24 mouse cellular contexts compared by ENCODE assay signal in the genomic region with DNA sequence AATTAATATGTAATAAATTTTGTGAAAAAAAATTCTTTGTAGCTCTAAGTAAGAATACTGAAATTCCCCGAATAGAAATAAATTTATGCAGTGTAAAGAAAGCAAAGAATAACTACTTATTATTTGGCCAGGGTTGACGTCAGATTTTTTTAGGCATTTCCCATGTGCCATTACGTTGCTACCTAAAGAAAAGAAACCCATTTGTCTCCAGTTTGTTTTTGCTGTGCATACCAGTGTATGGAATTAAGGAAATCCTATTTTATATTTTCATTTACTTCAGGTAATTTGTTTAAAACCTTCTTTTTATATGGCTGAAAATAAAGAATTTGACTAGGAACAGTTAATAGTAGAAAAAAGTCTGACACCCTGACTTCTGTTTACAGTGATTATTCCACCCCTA.
DNase-seq lines count a peak whose midpoint lies in the region; ATAC-seq and TF ChIP-seq lines count a peak whose summit lies in the region.
"Had no signal": no experiment of that assay in that cellular context is flagged by ENCODE, and none has a peak within 500 bp of the region (broad histone marks: within the 10 kb centered on the region; RNA-seq: fewer than 3 reads in every experiment).

No protein-coding gene starts in this region.

- no peak overlapping the region for H3K9ac ChIP-seq in hindbrain, embryonic 11.5 days (ENCODE audit: low read depth, low read length)
- H3K9ac ChIP-seq in hindbrain, postnatal 0 days (replicated peaks; ENCODE audit: low read length), result no peak overlapping the region
- no peak overlapping the region for H3K9ac ChIP-seq in midbrain, embryonic 13.5 days (replicated peaks)
- H3K9ac ChIP-seq: embryonic facial prominence, embryonic 13.5 days; hindbrain, embryonic 15.5 days had no signal

- no peaks in the 10 kb centered on the region for H3K4me1 ChIP-seq in hindbrain, embryonic 11.5 days (replicated peaks; ENCODE audit: control insufficient read depth, insufficient read depth, low read length)
- no peaks in the 10 kb centered on the region for H3K4me1 ChIP-seq in hindbrain, postnatal 0 days (ENCODE audit: insufficient read depth, low read length)
- H3K4me1 ChIP-seq in midbrain, embryonic 13.5 days (replicated peaks), result peaks cover 6% of the 10 kb centered on the region; the same call in 1 of the 2 replicates
- peaks cover 16% of the 10 kb centered on the region for H3K4me1 ChIP-seq in midbrain, embryonic 10.5 days
- H3K4me1 ChIP-seq: embryonic facial prominence, embryonic 13.5 days; heart, embryonic 10.5 days; hindbrain, embryonic 15.5 days had no signal

- no peaks in the 10 kb centered on the region for H3K36me3 ChIP-seq in hindbrain, embryonic 11.5 days (ENCODE audit: control insufficient read depth, insufficient read depth, low read length)
- H3K36me3 ChIP-seq in hindbrain, postnatal 0 days (ENCODE audit: insufficient read depth, low read length), result no peaks in the 10 kb centered on the region
- no peaks in the 10 kb centered on the region for H3K36me3 ChIP-seq in midbrain, embryonic 13.5 days
- H3K36me3 ChIP-seq in midbrain, embryonic 10.5 days, result no peaks in the 10 kb centered on the region
- H3K36me3 ChIP-seq: embryonic facial prominence, embryonic 13.5 days; G1E; heart, embryonic 10.5 days; hindbrain, embryonic 15.5 days had no signal

- H3K27me3 ChIP-seq in hindbrain, embryonic 11.5 days (ENCODE audit: control insufficient read depth, insufficient read depth, low read length), result no peaks in the 10 kb centered on the region
- no peaks in the 10 kb centered on the region for H3K27me3 ChIP-seq in hindbrain, postnatal 0 days (ENCODE audit: insufficient read depth, low read length)
- peaks cover 21% of the 10 kb centered on the region for H3K27me3 ChIP-seq in midbrain, embryonic 13.5 days
- H3K27me3 ChIP-seq in midbrain, embryonic 10.5 days (ENCODE audit: low read depth, poor library complexity, severe bottlenecking), result peaks cover 31% of the 10 kb centered on the region; the same call in 1 of the 2 replicates
- H3K27me3 ChIP-seq: embryonic facial prominence, embryonic 13.5 days; hindbrain, embryonic 15.5 days had no signal

- H3K9me3 ChIP-seq in hindbrain, embryonic 11.5 days (ENCODE audit: control insufficient read depth, low read length), result no peaks in the 10 kb centered on the region
- H3K9me3 ChIP-seq in hindbrain, postnatal 0 days (ENCODE audit: low read length), result no peaks in the 10 kb centered on the region
- no peaks in the 10 kb centered on the region for H3K9me3 ChIP-seq in midbrain, embryonic 13.5 days
- no peaks in the 10 kb centered on the region for H3K9me3 ChIP-seq in midbrain, embryonic 10.5 days (replicated peaks)
- H3K9me3 ChIP-seq: embryonic facial prominence, embryonic 13.5 days; G1E; heart, embryonic 10.5 days; hindbrain, embryonic 15.5 days had no signal

- no peak overlapping the region for H3K27ac ChIP-seq in hindbrain, embryonic 11.5 days (ENCODE audit: low read depth, low read length)
- no peak overlapping the region for H3K27ac ChIP-seq in hindbrain, postnatal 0 days
- H3K27ac ChIP-seq in midbrain, embryonic 13.5 days, result no peak overlapping the region
- H3K27ac ChIP-seq in midbrain, embryonic 10.5 days (replicated peaks), result no peak overlapping the region
- H3K27ac ChIP-seq: embryonic facial prominence, embryonic 13.5 days; heart, embryonic 10.5 days; hindbrain, embryonic 15.5 days had no signal

- H3K4me2 ChIP-seq in hindbrain, embryonic 11.5 days (replicated peaks; ENCODE audit: low read depth, low read length), result no peak overlapping the region
- H3K4me2 ChIP-seq in hindbrain, postnatal 0 days (ENCODE audit: low read depth, low read length), result no peak overlapping the region
- no peak overlapping the region for H3K4me2 ChIP-seq in midbrain, embryonic 13.5 days (replicated peaks)
- H3K4me2 ChIP-seq: embryonic facial prominence, embryonic 13.5 days; hindbrain, embryonic 15.5 days had no signal

- peak; percentile 51; the same call in 1 of the 2 replicates for ATAC-seq in hindbrain, embryonic 11.5 days (ENCODE audit: low FRiP score)
- no peak for ATAC-seq in hindbrain, postnatal 0 days
- peak; percentile 6; the same call in 1 of the 2 replicates for ATAC-seq in midbrain, embryonic 13.5 days
- ATAC-seq: CD4-positive, CD25-positive, alpha-beta regulatory T cell, adult 4 months; inflammation-experienced regulatory T-cells, adult 6 months; intestine, postnatal 0 days had no signal

- WGBS in hindbrain, embryonic 11.5 days, result 41% methylated on average over 3 of the region's 3 CpGs
- WGBS in hindbrain, postnatal 0 days, result 39% methylated on average over 3 of the region's 3 CpGs
- 14% methylated on average over 3 of the region's 3 CpGs for WGBS in midbrain, embryonic 13.5 days
- WGBS in midbrain, embryonic 10.5 days, result 44% methylated on average over 3 of the region's 3 CpGs

- peak; percentile 3 for DNase-seq in embryo, embryonic 11 days
- no peak for DNase-seq in embryo, embryonic 9.5 days (ENCODE audit: extremely low spot score)
- DNase-seq in hindbrain, embryonic 11.5 days (ENCODE audit: low spot score), result no peak
- DNase-seq in hindbrain, postnatal 0 days (ENCODE audit: low spot score), result no peak
- no peak for DNase-seq in midbrain, embryonic 10.5 days (ENCODE audit: low spot score)
- no peak for DNase-seq in left cerebral cortex, adult 9 months (ENCODE audit: low spot score in 2 of 2)
- DNase-seq: adrenal gland, adult 8-10 months; adrenal gland, postnatal 36 days; B cell, adult 2 months; cerebellum, adult 11 months; cerebellum, adult 8-10 months; cerebellum, postnatal 14 days; gastrocnemius, postnatal 10 days; heart, adult 18-20 months; heart, postnatal 10 days; heart, postnatal 4 days had no signal

- H3K4me3 ChIP-seq in hindbrain, embryonic 11.5 days (ENCODE audit: low read depth, low read length), result no peak overlapping the region
- H3K4me3 ChIP-seq in hindbrain, postnatal 0 days (ENCODE audit: low read length), result no peak overlapping the region
- H3K4me3 ChIP-seq in midbrain, embryonic 13.5 days (replicated peaks), result no peak overlapping the region
- no peak overlapping the region for H3K4me3 ChIP-seq in midbrain, embryonic 10.5 days
- H3K4me3 ChIP-seq: embryonic facial prominence, embryonic 13.5 days; heart, embryonic 10.5 days; hindbrain, embryonic 15.5 days had no signal

- TF ChIP-seq CTCF in hindbrain, postnatal 0 days (IDR thresholded peaks at IDR 0.05; ENCODE audit: low read depth), result no peak
